Mouse (Mus musculus): ENCODE results near the gene Cacna2d2. TPM values are rescaled to one million over a fixed set of nuclear protein-coding genes. Genes with fewer than 3 reads are reported as not detected.
"Not testable (repeated sequence)": the region's sequence is repeated elsewhere in the genome, so short reads cannot be mapped to it uniquely, and the experiment has no call there.

The Cacna2d2 gene
- polyA plus RNA-seq, 1 experiment: 0.72 TPM

GRCm38 (mm10) chr9:107553541-107554318, 154.3 kb downstream of the Cacna2d2 start:
- TF ChIP-seq POLR2A (IDR thresholded peaks at IDR 0.05; ENCODE audit: borderline replicate concordance, extremely low read depth, low read depth, low read length): no peak
- no peak for TF ChIP-seq CTCF (IDR thresholded peaks at IDR 0.05; ENCODE audit: insufficient read depth, low read length)
- WGBS: 7% methylated on average over 37 of the region's 37 CpGs
- DNase-seq: peak; percentile 53
- Histone ChIP-seq H3K4me1 (ENCODE audit: control insufficient read depth, insufficient read depth, low read length) (peaks cover 19% of the 10 kb centered on the region), H3K4me3 (replicated peaks; ENCODE audit: extremely low read depth, low read depth, low read length) (peak overlapping the region; percentile 54)

- peak; percentile 91 for DNase-seq
- peaks cover 19% of the 10 kb centered on the region for H3K4me1 ChIP-seq (ENCODE audit: control insufficient read depth, insufficient read depth, low read length)
- peak overlapping the region; percentile 94 for H3K4me3 ChIP-seq (replicated peaks; ENCODE audit: extremely low read depth, low read depth, low read length)
- no peak for TF ChIP-seq CTCF (IDR thresholded peaks at IDR 0.05; ENCODE audit: insufficient read depth, low read length)
- TF ChIP-seq POLR2A (IDR thresholded peaks at IDR 0.05; ENCODE audit: borderline replicate concordance, extremely low read depth, low read depth, low read length): peak; percentile 86
- under 1% methylated on average over 53 of the region's 53 CpGs for WGBS
Measured at GRCm38 (mm10) chr9:107554319-107554825, 155.0 kb downstream of the Cacna2d2 start.

GRCm38 (mm10) chr9:107555031-107555457, 155.6 kb downstream of the Cacna2d2 start:
- Histone ChIP-seq H3K4me3 (replicated peaks; ENCODE audit: extremely low read depth, low read depth, low read length) (peak overlapping the region; percentile 94), H3K4me1 (ENCODE audit: control insufficient read depth, insufficient read depth, low read length) (peaks cover 19% of the 10 kb centered on the region)
- under 1% methylated on average over 23 of the region's 23 CpGs for WGBS
- TF ChIP-seq CTCF (IDR thresholded peaks at IDR 0.05; ENCODE audit: insufficient read depth, low read length) (no peak), POLR2A (IDR thresholded peaks at IDR 0.05; ENCODE audit: borderline replicate concordance, extremely low read depth, low read depth, low read length) (peak; percentile 80; the same call in 1 of the 2 replicates)
- peak; percentile 73 for DNase-seq

GRCm38 (mm10) chr9:107555701-107556100, 156.3 kb downstream of the Cacna2d2 start:
- Histone ChIP-seq H3K4me3 (replicated peaks; ENCODE audit: extremely low read depth, low read depth, low read length) (peak overlapping the region; percentile 94), H3K4me1 (ENCODE audit: control insufficient read depth, insufficient read depth, low read length) (peaks cover 16% of the 10 kb centered on the region)
- 15% methylated on average over 2 of the region's 2 CpGs for WGBS
- no peak for TF ChIP-seq CTCF (IDR thresholded peaks at IDR 0.05; ENCODE audit: insufficient read depth, low read length)
- TF ChIP-seq POLR2A (IDR thresholded peaks at IDR 0.05; ENCODE audit: borderline replicate concordance, extremely low read depth, low read depth, low read length): no peak
- no peak for DNase-seq

GRCm38 (mm10) chr9:107556346-107556745, 156.9 kb downstream of the Cacna2d2 start:
- Histone ChIP-seq H3K4me3 (replicated peaks; ENCODE audit: extremely low read depth, low read depth, low read length) (no peak overlapping the region), H3K4me1 (ENCODE audit: control insufficient read depth, insufficient read depth, low read length) (peaks cover 11% of the 10 kb centered on the region)
- 32% methylated on average over 3 of the region's 3 CpGs for WGBS
- no peak for DNase-seq
- TF ChIP-seq CTCF (IDR thresholded peaks at IDR 0.05; ENCODE audit: insufficient read depth, low read length) (no peak), POLR2A (IDR thresholded peaks at IDR 0.05; ENCODE audit: borderline replicate concordance, extremely low read depth, low read depth, low read length) (no peak)

GRCm38 (mm10) chr9:107563029-107563581, 163.7 kb downstream of the Cacna2d2 start, which contains the start of gene Tusc2:
TSS of gene Tusc2 (plus strand) at chr9:107563255.
- TF ChIP-seq POLR2A (IDR thresholded peaks at IDR 0.05; ENCODE audit: borderline replicate concordance, extremely low read depth, low read depth, low read length) (peak; percentile 82; the same call in 1 of the 2 replicates), CTCF (IDR thresholded peaks at IDR 0.05; ENCODE audit: insufficient read depth, low read length) (no peak)
- peak within 1 kb of the TSS; percentile 73 for H3K4me3 ChIP-seq (replicated peaks; ENCODE audit: extremely low read depth, low read depth, low read length)
- peak; percentile 92 for DNase-seq
- WGBS: under 1% methylated on average over 44 of the region's 46 CpGs
- peaks cover 6% of the 10 kb centered on the region for H3K4me1 ChIP-seq (ENCODE audit: control insufficient read depth, insufficient read depth, low read length)

- DNase-seq: not testable (repeated sequence)
- peaks cover 13% of the 10 kb centered on the region for H3K4me1 ChIP-seq (ENCODE audit: control insufficient read depth, insufficient read depth, low read length)
- 0 out of 2 replicates have a peak, but pooled peaks have one; percentile 15 for TF ChIP-seq CTCF (IDR thresholded peaks at IDR 0.05; ENCODE audit: insufficient read depth, low read length)
- H3K4me3 ChIP-seq (replicated peaks; ENCODE audit: extremely low read depth, low read depth, low read length): peak overlapping the region; percentile 60
- 35% methylated on average over 5 of the region's 5 CpGs for WGBS
Measured at GRCm38 (mm10) chr9:107565556-107565955, 166.1 kb downstream of the Cacna2d2 start.

GRCm38 (mm10) chr9:107566041-107566709, 166.8 kb downstream of the Cacna2d2 start:
- H3K4me3 ChIP-seq (replicated peaks; ENCODE audit: extremely low read depth, low read depth, low read length): peak overlapping the region; percentile 76

GRCm38 (mm10) chr9:107566855-107567254, 167.4 kb downstream of the Cacna2d2 start:
- Histone ChIP-seq H3K4me3 (replicated peaks; ENCODE audit: extremely low read depth, low read depth, low read length) (peak overlapping the region; percentile 76), H3K4me1 (ENCODE audit: control insufficient read depth, insufficient read depth, low read length) (peaks cover 17% of the 10 kb centered on the region)
- DNase-seq: peak; percentile 48
- WGBS: 38% methylated on average over 3 of the region's 3 CpGs
- TF ChIP-seq CTCF (IDR thresholded peaks at IDR 0.05; ENCODE audit: insufficient read depth, low read length) (no peak), POLR2A (IDR thresholded peaks at IDR 0.05; ENCODE audit: borderline replicate concordance, extremely low read depth, low read depth, low read length) (peak; percentile 51; the same call in 1 of the 2 replicates)

More at GRCm38 (mm10) chr9:107566041-107566709, 166.8 kb downstream of the Cacna2d2 start:
- WGBS: 29% methylated on average over 15 of the region's 15 CpGs
- H3K4me1 ChIP-seq (ENCODE audit: control insufficient read depth, insufficient read depth, low read length): peaks cover 17% of the 10 kb centered on the region
- TF ChIP-seq CTCF (IDR thresholded peaks at IDR 0.05; ENCODE audit: insufficient read depth, low read length): peak; percentile 97
- peak; percentile 59 for TF ChIP-seq POLR2A (IDR thresholded peaks at IDR 0.05; ENCODE audit: borderline replicate concordance, extremely low read depth, low read depth, low read length)
- DNase-seq: peak; percentile 92
